Mouse (Mus musculus): ENCODE data around the gene Dnaaf5. TPM values are rescaled to one million over a fixed set of nuclear protein-coding genes. Genes with fewer than 3 reads are reported as not detected.
A peak's percentile ranks its signal among the peaks of the same experiment; 100 is the strongest.

Dnaaf5 gene
- polyA plus RNA-seq, 1 experiment from 2014 or later = 3.6 TPM

DNA sequence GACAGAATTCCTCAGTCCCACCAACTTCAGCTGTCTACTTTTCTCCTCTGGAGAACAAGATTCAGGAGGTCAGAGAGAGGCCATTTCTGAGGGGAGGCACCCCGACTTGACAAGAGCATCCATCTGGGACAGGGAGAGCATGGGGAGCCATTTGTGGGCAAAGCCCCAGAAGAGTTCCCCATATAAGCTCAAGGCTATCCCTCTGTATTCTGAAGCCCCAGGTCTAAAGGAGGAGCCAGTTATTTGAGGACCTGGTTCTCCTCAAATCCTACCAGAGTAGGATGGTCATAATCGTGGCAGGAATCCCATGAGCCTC lies 31.1 kb upstream of the Dnaaf5 start:
- no peak for ATAC-seq (ENCODE audit: low FRiP score)
- Histone ChIP-seq H3K9me3 (ENCODE audit: control insufficient read depth, low read length) (no peaks in the 10 kb centered on the region), H3K4me2 (replicated peaks) (no peak overlapping the region), H3K27ac (no peak overlapping the region), H3K27me3 (ENCODE audit: control insufficient read depth, insufficient read depth, low read length) (no peaks in the 10 kb centered on the region), H3K4me1 (replicated peaks; ENCODE audit: control insufficient read depth, insufficient read depth, low read length) (no peaks in the 10 kb centered on the region), H3K9ac (no peak overlapping the region), H3K36me3 (replicated peaks; ENCODE audit: control insufficient read depth, insufficient read depth) (peaks cover 24% of the 10 kb centered on the region), H3K4me3 (replicated peaks; ENCODE audit: low read length) (no peak overlapping the region)
- 67% methylated on average over 2 of the region's 2 CpGs for WGBS
- no peak for DNase-seq (ENCODE audit: low spot score)

DNA sequence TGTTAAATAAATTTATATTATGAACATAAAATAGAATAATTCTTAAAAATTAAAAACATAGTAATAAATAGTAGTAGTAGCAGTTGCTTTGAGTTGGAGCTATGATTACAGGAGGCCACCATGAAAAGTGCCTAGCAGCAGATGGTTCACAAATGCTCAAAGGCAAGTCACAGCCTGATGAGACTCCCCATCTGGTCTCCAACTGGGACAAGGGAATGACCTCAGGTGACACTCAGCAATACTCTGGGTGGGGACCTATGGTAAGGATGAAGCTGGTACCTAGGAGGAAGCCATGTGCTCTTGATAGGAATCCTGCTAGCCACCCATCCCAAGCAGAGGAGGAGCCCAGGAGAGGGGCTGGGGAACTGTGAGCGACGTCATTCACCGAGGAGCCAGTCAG lies 24.3 kb upstream of the Dnaaf5 start:
- ATAC-seq (ENCODE audit: low FRiP score) (no peak), DNase-seq (ENCODE audit: low spot score) (no peak)
- no peaks in the 10 kb centered on the region for H3K9me3 ChIP-seq (ENCODE audit: control insufficient read depth, low read length)
- H3K27ac ChIP-seq = no peak overlapping the region
- H3K36me3 ChIP-seq (replicated peaks; ENCODE audit: control insufficient read depth, insufficient read depth) = peaks cover 18% of the 10 kb centered on the region
- H3K4me3 ChIP-seq (replicated peaks; ENCODE audit: low read length) = no peak overlapping the region
- H3K9ac ChIP-seq = no peak overlapping the region
- peaks cover 15% of the 10 kb centered on the region; the same call in 1 of the 2 replicates for H3K4me1 ChIP-seq (replicated peaks; ENCODE audit: control insufficient read depth, insufficient read depth, low read length)
- H3K4me2 ChIP-seq (replicated peaks) = no peak overlapping the region
- no peaks in the 10 kb centered on the region for H3K27me3 ChIP-seq (ENCODE audit: control insufficient read depth, insufficient read depth, low read length)
- WGBS = 80% methylated on average over 3 of the region's 3 CpGs

DNA sequence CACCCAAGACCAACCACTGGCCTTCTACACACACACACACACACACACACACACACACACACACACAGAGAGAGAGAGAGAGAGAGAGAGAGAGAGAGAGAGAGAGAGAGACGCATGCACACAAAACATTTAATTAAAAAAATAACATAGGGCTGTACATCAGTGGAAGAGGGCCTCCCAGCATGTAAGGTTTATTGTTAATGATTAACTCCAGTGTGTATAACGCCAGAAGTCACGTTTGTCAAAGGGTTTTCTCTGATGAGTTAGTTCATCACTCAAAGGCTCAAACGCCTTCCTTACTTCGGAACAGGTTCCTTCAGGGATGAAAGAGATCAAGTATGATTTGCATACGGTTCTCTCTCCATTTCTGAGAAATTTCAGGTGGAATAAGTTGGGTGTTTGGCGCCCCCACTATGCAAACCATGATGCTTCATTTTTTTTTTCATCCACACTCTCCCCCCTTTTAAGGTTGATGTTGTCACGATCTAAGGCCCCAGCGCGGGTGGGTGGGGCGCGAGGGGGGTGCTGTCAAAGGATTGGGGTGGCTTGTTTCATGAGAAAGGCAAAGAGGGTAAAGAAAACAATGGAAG lies 21.5 kb upstream of the Dnaaf5 start:
- DNase-seq (ENCODE audit: low spot score) (no peak), ATAC-seq (ENCODE audit: low FRiP score) (no peak)
- peak overlapping the region; percentile 84 for H3K9ac ChIP-seq
- peaks cover 18% of the 10 kb centered on the region for H3K36me3 ChIP-seq (replicated peaks; ENCODE audit: control insufficient read depth, insufficient read depth)
- peak overlapping the region; percentile 62 for H3K4me3 ChIP-seq (replicated peaks; ENCODE audit: low read length)
- no peaks in the 10 kb centered on the region for H3K9me3 ChIP-seq (ENCODE audit: control insufficient read depth, low read length)
- H3K4me2 ChIP-seq (replicated peaks) = peak overlapping the region; percentile 78
- peak overlapping the region; percentile 85 for H3K27ac ChIP-seq
- peaks cover 15% of the 10 kb centered on the region; the same call in 1 of the 2 replicates for H3K4me1 ChIP-seq (replicated peaks; ENCODE audit: control insufficient read depth, insufficient read depth, low read length)
- no peaks in the 10 kb centered on the region for H3K27me3 ChIP-seq (ENCODE audit: control insufficient read depth, insufficient read depth, low read length)
- WGBS = 22% methylated on average over 12 of the region's 12 CpGs

DNA sequence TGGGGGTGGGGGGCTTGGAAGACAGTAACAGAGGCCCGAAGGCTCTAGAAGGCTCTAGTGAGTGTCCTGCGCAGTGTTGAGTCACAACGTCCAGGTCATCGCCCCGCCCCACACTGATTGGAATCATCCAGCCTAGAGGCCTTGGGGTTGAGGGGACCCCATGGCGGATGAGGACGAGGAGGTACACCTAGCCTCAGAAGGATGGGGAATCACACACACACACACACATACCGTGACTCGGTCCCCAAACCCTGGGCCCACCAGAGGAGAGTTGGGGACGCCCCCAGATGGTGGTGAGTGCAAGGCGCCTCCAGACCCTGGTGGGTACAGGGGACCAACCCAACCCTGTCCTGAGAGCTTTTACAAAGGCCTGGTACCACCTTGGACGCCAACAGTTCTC lies 20.9 kb upstream of the Dnaaf5 start:
- Histone ChIP-seq H3K4me1 (replicated peaks; ENCODE audit: control insufficient read depth, insufficient read depth, low read length) (peaks cover 15% of the 10 kb centered on the region; the same call in 1 of the 2 replicates), H3K9me3 (ENCODE audit: control insufficient read depth, low read length) (no peaks in the 10 kb centered on the region), H3K36me3 (replicated peaks; ENCODE audit: control insufficient read depth, insufficient read depth) (peaks cover 18% of the 10 kb centered on the region), H3K4me3 (replicated peaks; ENCODE audit: low read length) (peak overlapping the region; percentile 62), H3K4me2 (replicated peaks) (peak overlapping the region; percentile 78), H3K27me3 (ENCODE audit: control insufficient read depth, insufficient read depth, low read length) (no peaks in the 10 kb centered on the region), H3K9ac (peak overlapping the region; percentile 84), H3K27ac (peak overlapping the region; percentile 85)
- WGBS = 3% methylated on average over 11 of the region's 12 CpGs
- peak; percentile 73 for ATAC-seq (ENCODE audit: low FRiP score)
- DNase-seq (ENCODE audit: low spot score) = no peak

DNA sequence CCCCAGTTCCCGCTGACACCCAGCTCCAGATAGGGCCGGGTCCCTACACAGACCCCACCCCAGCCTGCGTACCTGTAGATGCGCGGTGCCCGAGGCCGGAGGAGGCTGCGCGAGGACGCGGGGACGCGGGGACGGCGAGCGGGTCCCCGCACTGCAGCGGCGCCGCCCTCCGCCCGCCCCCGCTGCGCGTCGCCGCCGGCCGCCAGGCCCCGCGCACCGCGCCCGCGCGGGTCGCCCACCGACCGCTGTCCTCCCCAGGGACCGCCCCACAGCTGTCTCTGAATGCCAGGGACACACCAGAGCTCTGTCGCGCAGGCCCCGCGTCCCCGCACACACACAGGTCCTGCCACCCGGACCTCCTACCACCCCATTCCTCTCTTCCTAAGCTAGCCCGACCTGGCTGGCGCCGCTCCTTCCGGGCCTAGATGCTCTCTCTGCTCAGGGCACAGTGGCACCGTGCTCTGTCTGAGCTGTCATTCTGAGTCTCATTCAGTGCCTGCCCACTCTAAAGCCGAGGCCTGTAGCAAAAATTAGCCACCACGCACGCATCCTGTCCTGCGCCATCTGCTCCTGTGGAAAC lies 20.4 kb upstream of the Dnaaf5 start:
- DNase-seq (ENCODE audit: low spot score) (peak; percentile 58), ATAC-seq (ENCODE audit: low FRiP score) (peak; percentile 84)
- H3K27ac ChIP-seq = peak overlapping the region; percentile 85
- peak overlapping the region; percentile 62 for H3K4me3 ChIP-seq (replicated peaks; ENCODE audit: low read length)
- WGBS = 3% methylated on average over 44 of the region's 55 CpGs
- no peaks in the 10 kb centered on the region for H3K9me3 ChIP-seq (ENCODE audit: control insufficient read depth, low read length)
- peaks cover 15% of the 10 kb centered on the region; the same call in 1 of the 2 replicates for H3K4me1 ChIP-seq (replicated peaks; ENCODE audit: control insufficient read depth, insufficient read depth, low read length)
- H3K36me3 ChIP-seq (replicated peaks; ENCODE audit: control insufficient read depth, insufficient read depth) = peaks cover 18% of the 10 kb centered on the region
- H3K9ac ChIP-seq = peak overlapping the region; percentile 84
- H3K27me3 ChIP-seq (ENCODE audit: control insufficient read depth, insufficient read depth, low read length) = no peaks in the 10 kb centered on the region
- peak overlapping the region; percentile 78 for H3K4me2 ChIP-seq (replicated peaks)

DNA sequence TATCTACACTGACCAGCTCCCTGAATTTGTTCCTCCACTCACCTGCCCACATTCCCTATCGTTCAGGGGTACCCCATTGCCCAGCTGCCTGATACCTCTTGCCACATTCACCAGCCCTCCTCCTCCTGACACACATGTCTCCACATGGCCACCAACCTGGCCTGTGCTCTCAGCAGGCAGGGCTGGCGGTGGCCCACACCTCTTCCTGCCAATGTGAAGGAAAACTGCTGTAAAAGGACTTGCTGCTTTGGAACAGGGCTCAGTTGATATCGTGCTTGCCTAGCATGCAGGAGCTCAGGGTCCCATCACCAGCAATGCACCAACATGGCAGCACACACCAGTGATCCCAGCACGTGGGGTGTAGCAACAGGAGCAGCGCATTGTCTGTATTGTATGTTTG lies 19.7 kb upstream of the Dnaaf5 start:
- peak overlapping the region; percentile 85 for H3K27ac ChIP-seq
- H3K27me3 ChIP-seq (ENCODE audit: control insufficient read depth, insufficient read depth, low read length) = no peaks in the 10 kb centered on the region
- ATAC-seq (ENCODE audit: low FRiP score) = no peak
- DNase-seq (ENCODE audit: low spot score) = no peak
- WGBS = 84% methylated on average over 5 of the region's 5 CpGs
- peak overlapping the region; percentile 78 for H3K4me2 ChIP-seq (replicated peaks)
- peaks cover 15% of the 10 kb centered on the region for H3K36me3 ChIP-seq (replicated peaks; ENCODE audit: control insufficient read depth, insufficient read depth)
- no peak overlapping the region for H3K4me3 ChIP-seq (replicated peaks; ENCODE audit: low read length)
- H3K9me3 ChIP-seq (ENCODE audit: control insufficient read depth, low read length) = no peaks in the 10 kb centered on the region
- H3K9ac ChIP-seq = peak overlapping the region; percentile 84; the same call in 1 of the 2 replicates
- H3K4me1 ChIP-seq (replicated peaks; ENCODE audit: control insufficient read depth, insufficient read depth, low read length) = peaks cover 15% of the 10 kb centered on the region; the same call in 1 of the 2 replicates

DNA sequence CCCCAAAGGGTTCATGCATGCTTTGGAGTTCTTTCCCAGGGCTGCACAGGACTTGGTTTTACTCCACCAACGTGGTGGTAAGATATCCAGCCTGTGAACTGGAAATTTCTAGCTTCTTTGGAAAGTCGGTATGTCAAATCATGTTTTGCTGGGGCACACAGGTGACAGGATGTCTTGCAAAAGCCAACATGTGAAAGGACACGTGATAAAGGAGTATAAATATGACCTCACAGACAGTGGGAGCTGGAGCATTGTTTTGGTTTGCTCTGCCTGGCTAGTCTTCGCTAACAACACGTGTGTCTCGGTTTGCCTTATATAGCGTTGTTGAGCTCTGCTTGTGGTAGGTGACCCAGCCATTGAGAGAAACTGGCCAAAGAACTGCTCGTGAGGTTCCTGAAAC lies 15.5 kb upstream of the Dnaaf5 start:
- no peak overlapping the region for H3K27ac ChIP-seq
- H3K4me3 ChIP-seq (replicated peaks; ENCODE audit: low read length) = no peak overlapping the region
- 84% methylated on average over 8 of the region's 8 CpGs for WGBS
- H3K9ac ChIP-seq = no peak overlapping the region
- no peaks in the 10 kb centered on the region for H3K9me3 ChIP-seq (ENCODE audit: control insufficient read depth, low read length)
- H3K4me1 ChIP-seq (replicated peaks; ENCODE audit: control insufficient read depth, insufficient read depth, low read length) = no peaks in the 10 kb centered on the region
- no peak for ATAC-seq (ENCODE audit: low FRiP score)
- no peaks in the 10 kb centered on the region for H3K27me3 ChIP-seq (ENCODE audit: control insufficient read depth, insufficient read depth, low read length)
- H3K36me3 ChIP-seq (replicated peaks; ENCODE audit: control insufficient read depth, insufficient read depth) = no peaks in the 10 kb centered on the region
- H3K4me2 ChIP-seq (replicated peaks) = no peak overlapping the region
- DNase-seq (ENCODE audit: low spot score) = no peak

DNA sequence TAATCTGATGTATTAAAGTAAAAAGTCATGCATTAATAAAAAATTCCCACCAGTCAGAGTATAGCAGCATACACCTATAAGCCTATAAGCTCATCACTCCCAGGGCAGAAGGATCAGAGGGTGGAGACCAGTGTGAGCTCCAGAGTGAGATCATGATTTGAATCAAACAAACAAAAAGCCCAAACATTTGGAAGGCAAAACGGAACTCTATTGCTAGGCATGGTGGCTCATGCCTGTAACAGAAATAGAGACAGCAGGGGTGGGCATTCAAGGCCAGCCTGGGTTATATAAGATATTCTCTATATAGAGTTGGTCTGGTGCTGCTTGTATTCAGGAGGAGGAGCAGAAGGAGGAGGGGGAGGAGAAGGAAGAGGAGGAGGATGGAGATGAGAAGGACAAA lies 13.7 kb upstream of the Dnaaf5 start:
- H3K27ac ChIP-seq = no peak overlapping the region
- no peak for ATAC-seq (ENCODE audit: low FRiP score)

DNA sequence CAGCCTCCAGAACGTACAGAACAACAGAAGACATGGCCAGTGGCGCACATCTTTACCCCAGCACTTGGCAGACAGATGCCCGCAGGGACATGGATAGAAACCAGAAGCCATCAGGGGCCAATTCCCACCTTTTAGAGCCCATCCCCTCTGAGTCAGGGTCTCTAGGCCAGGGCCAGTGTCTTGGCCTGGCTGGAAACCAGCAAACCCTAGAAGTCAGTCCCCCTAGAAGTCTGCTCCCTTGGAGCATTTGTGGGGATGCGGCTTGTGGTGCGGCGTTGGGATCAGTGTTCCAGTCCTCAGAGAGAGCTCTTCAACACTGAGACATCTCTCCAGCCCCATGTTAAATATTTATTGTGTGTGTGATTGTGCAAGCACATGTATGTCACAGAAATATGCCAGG lies 12.8 kb upstream of the Dnaaf5 start:
- WGBS = 82% methylated on average over 6 of the region's 6 CpGs

More for the DNA sequence above, 13.7 kb upstream of the Dnaaf5 start:
- Histone ChIP-seq H3K4me2 (replicated peaks) (no peak overlapping the region), H3K4me1 (replicated peaks; ENCODE audit: control insufficient read depth, insufficient read depth, low read length) (no peaks in the 10 kb centered on the region), H3K9me3 (ENCODE audit: control insufficient read depth, low read length) (no peaks in the 10 kb centered on the region), H3K36me3 (replicated peaks; ENCODE audit: control insufficient read depth, insufficient read depth) (no peaks in the 10 kb centered on the region), H3K4me3 (replicated peaks; ENCODE audit: low read length) (no peak overlapping the region), H3K27me3 (ENCODE audit: control insufficient read depth, insufficient read depth, low read length) (no peaks in the 10 kb centered on the region), H3K9ac (no peak overlapping the region)
- DNase-seq (ENCODE audit: low spot score) = no peak
- WGBS = 68% methylated on average over 1 of the region's 1 CpGs

More for the DNA sequence above, 12.8 kb upstream of the Dnaaf5 start:
- Histone ChIP-seq H3K36me3 (replicated peaks; ENCODE audit: control insufficient read depth, insufficient read depth) (no peaks in the 10 kb centered on the region), H3K4me1 (replicated peaks; ENCODE audit: control insufficient read depth, insufficient read depth, low read length) (no peaks in the 10 kb centered on the region), H3K4me2 (replicated peaks) (no peak overlapping the region), H3K27ac (no peak overlapping the region), H3K9ac (no peak overlapping the region), H3K27me3 (ENCODE audit: control insufficient read depth, insufficient read depth, low read length) (no peaks in the 10 kb centered on the region), H3K4me3 (replicated peaks; ENCODE audit: low read length) (no peak overlapping the region), H3K9me3 (ENCODE audit: control insufficient read depth, low read length) (no peaks in the 10 kb centered on the region)
- ATAC-seq (ENCODE audit: low FRiP score) (no peak), DNase-seq (ENCODE audit: low spot score) (no peak)

All from hindbrain, embryonic 14.5 days (tissue).